Mouse (Mus musculus): ENCODE data around the gene Auts2. TPM values are rescaled to one million over a fixed set of nuclear protein-coding genes. Genes with fewer than 3 reads are reported as not detected.

The Auts2 gene
- polyA plus RNA-seq, 1 experiment from 2014 or later: 47.7 TPM

GRCm38 (mm10) chr5:132170010-132170409 is 373.1 kb downstream of the Auts2 start:
- 83% methylated on average over 8 of the region's 8 CpGs for WGBS
- Histone ChIP-seq H3K4me3 (ENCODE audit: low read depth, low read length) (no peak overlapping the region), H3K9me3 (ENCODE audit: control insufficient read depth, low read depth, low read length) (no peaks in the 10 kb centered on the region), H3K27ac (ENCODE audit: low read length) (no peak overlapping the region), H3K9ac (replicated peaks; ENCODE audit: low read depth, low read length) (no peak overlapping the region), H3K4me1 (ENCODE audit: control insufficient read depth, insufficient read depth, low read length) (no peaks in the 10 kb centered on the region), H3K27me3 (ENCODE audit: control insufficient read depth, insufficient read depth, low read length) (no peaks in the 10 kb centered on the region), H3K36me3 (ENCODE audit: control insufficient read depth, insufficient read depth, low read length) (no peaks in the 10 kb centered on the region), H3K4me2 (replicated peaks; ENCODE audit: low read depth, low read length) (no peak overlapping the region)
- ATAC-seq (ENCODE audit: insufficient number of reproducible peaks, insufficient read depth, low FRiP score, low read depth): no peak

GRCm38 (mm10) chr5:132168805-132169204 is 374.3 kb downstream of the Auts2 start:
- no peak overlapping the region for H3K4me2 ChIP-seq (replicated peaks; ENCODE audit: low read depth, low read length)
- no peak overlapping the region for H3K9ac ChIP-seq (replicated peaks; ENCODE audit: low read depth, low read length)
- no peak for ATAC-seq (ENCODE audit: insufficient number of reproducible peaks, insufficient read depth, low FRiP score, low read depth)
- no peaks in the 10 kb centered on the region for H3K9me3 ChIP-seq (ENCODE audit: control insufficient read depth, low read depth, low read length)
- H3K27ac ChIP-seq (ENCODE audit: low read length): no peak overlapping the region
- no peak overlapping the region for H3K4me3 ChIP-seq (ENCODE audit: low read depth, low read length)
- 80% methylated on average over 5 of the region's 5 CpGs for WGBS
- no peaks in the 10 kb centered on the region for H3K4me1 ChIP-seq (ENCODE audit: control insufficient read depth, insufficient read depth, low read length)
- H3K36me3 ChIP-seq (ENCODE audit: control insufficient read depth, insufficient read depth, low read length): no peaks in the 10 kb centered on the region
- H3K27me3 ChIP-seq (ENCODE audit: control insufficient read depth, insufficient read depth, low read length): no peaks in the 10 kb centered on the region

- no peak overlapping the region for H3K4me2 ChIP-seq (replicated peaks; ENCODE audit: low read depth, low read length)
- 92% methylated on average over 5 of the region's 5 CpGs for WGBS
Observed at GRCm38 (mm10) chr5:132168224-132168623, 374.9 kb downstream of the Auts2 start.

GRCm38 (mm10) chr5:132166559-132166958 is 376.6 kb downstream of the Auts2 start:
- no peak overlapping the region for H3K27ac ChIP-seq (ENCODE audit: low read length)
- ATAC-seq (ENCODE audit: insufficient number of reproducible peaks, insufficient read depth, low FRiP score, low read depth): no peak
- no peak overlapping the region for H3K4me2 ChIP-seq (replicated peaks; ENCODE audit: low read depth, low read length)
- H3K4me1 ChIP-seq (ENCODE audit: control insufficient read depth, insufficient read depth, low read length): peaks cover 8% of the 10 kb centered on the region
- H3K36me3 ChIP-seq (ENCODE audit: control insufficient read depth, insufficient read depth, low read length): no peaks in the 10 kb centered on the region
- no peaks in the 10 kb centered on the region for H3K27me3 ChIP-seq (ENCODE audit: control insufficient read depth, insufficient read depth, low read length)
- no peak overlapping the region for H3K4me3 ChIP-seq (ENCODE audit: low read depth, low read length)
- 76% methylated on average over 3 of the region's 3 CpGs for WGBS
- no peak overlapping the region for H3K9ac ChIP-seq (replicated peaks; ENCODE audit: low read depth, low read length)
- no peaks in the 10 kb centered on the region for H3K9me3 ChIP-seq (ENCODE audit: control insufficient read depth, low read depth, low read length)

More at GRCm38 (mm10) chr5:132168224-132168623, 374.9 kb downstream of the Auts2 start:
- no peaks in the 10 kb centered on the region for H3K36me3 ChIP-seq (ENCODE audit: control insufficient read depth, insufficient read depth, low read length)
- H3K27ac ChIP-seq (ENCODE audit: low read length): no peak overlapping the region
- no peak overlapping the region for H3K4me3 ChIP-seq (ENCODE audit: low read depth, low read length)
- no peaks in the 10 kb centered on the region for H3K9me3 ChIP-seq (ENCODE audit: control insufficient read depth, low read depth, low read length)
- no peak for ATAC-seq (ENCODE audit: insufficient number of reproducible peaks, insufficient read depth, low FRiP score, low read depth)
- H3K4me1 ChIP-seq (ENCODE audit: control insufficient read depth, insufficient read depth, low read length): no peaks in the 10 kb centered on the region
- no peaks in the 10 kb centered on the region for H3K27me3 ChIP-seq (ENCODE audit: control insufficient read depth, insufficient read depth, low read length)
- no peak overlapping the region for H3K9ac ChIP-seq (replicated peaks; ENCODE audit: low read depth, low read length)

- WGBS: 71% methylated on average over 10 of the region's 10 CpGs
- Histone ChIP-seq H3K36me3 (ENCODE audit: control insufficient read depth, insufficient read depth, low read length) (no peaks in the 10 kb centered on the region), H3K9ac (replicated peaks; ENCODE audit: low read depth, low read length) (no peak overlapping the region), H3K9me3 (ENCODE audit: control insufficient read depth, low read depth, low read length) (no peaks in the 10 kb centered on the region), H3K4me1 (ENCODE audit: control insufficient read depth, insufficient read depth, low read length) (peaks cover 17% of the 10 kb centered on the region), H3K27me3 (ENCODE audit: control insufficient read depth, insufficient read depth, low read length) (no peaks in the 10 kb centered on the region), H3K4me2 (replicated peaks; ENCODE audit: low read depth, low read length) (no peak overlapping the region), H3K27ac (ENCODE audit: low read length) (no peak overlapping the region), H3K4me3 (ENCODE audit: low read depth, low read length) (no peak overlapping the region)
- ATAC-seq (ENCODE audit: insufficient number of reproducible peaks, insufficient read depth, low FRiP score, low read depth): 0 out of 2 replicates have a peak, but pooled peaks have one; percentile 56
Observed at GRCm38 (mm10) chr5:132163960-132164359, 379.2 kb downstream of the Auts2 start.

GRCm38 (mm10) chr5:132162206-132162533 is 381.0 kb downstream of the Auts2 start:
- Histone ChIP-seq H3K9ac (replicated peaks; ENCODE audit: low read depth, low read length) (no peak overlapping the region), H3K27ac (ENCODE audit: low read length) (peak overlapping the region; percentile 76), H3K27me3 (ENCODE audit: control insufficient read depth, insufficient read depth, low read length) (no peaks in the 10 kb centered on the region), H3K4me3 (ENCODE audit: low read depth, low read length) (no peak overlapping the region), H3K4me2 (replicated peaks; ENCODE audit: low read depth, low read length) (no peak overlapping the region), H3K9me3 (ENCODE audit: control insufficient read depth, low read depth, low read length) (no peaks in the 10 kb centered on the region), H3K36me3 (ENCODE audit: control insufficient read depth, insufficient read depth, low read length) (no peaks in the 10 kb centered on the region), H3K4me1 (ENCODE audit: control insufficient read depth, insufficient read depth, low read length) (peaks cover 17% of the 10 kb centered on the region)
- no peak for ATAC-seq (ENCODE audit: insufficient number of reproducible peaks, insufficient read depth, low FRiP score, low read depth)
- 29% methylated on average over 4 of the region's 4 CpGs for WGBS

GRCm38 (mm10) chr5:132161338-132162205 is 381.6 kb downstream of the Auts2 start:
- WGBS: 36% methylated on average over 9 of the region's 9 CpGs
- Histone ChIP-seq H3K9me3 (ENCODE audit: control insufficient read depth, low read depth, low read length) (no peaks in the 10 kb centered on the region), H3K4me1 (ENCODE audit: control insufficient read depth, insufficient read depth, low read length) (peaks cover 17% of the 10 kb centered on the region), H3K27me3 (ENCODE audit: control insufficient read depth, insufficient read depth, low read length) (no peaks in the 10 kb centered on the region), H3K36me3 (ENCODE audit: control insufficient read depth, insufficient read depth, low read length) (no peaks in the 10 kb centered on the region), H3K4me2 (replicated peaks; ENCODE audit: low read depth, low read length) (no peak overlapping the region), H3K4me3 (ENCODE audit: low read depth, low read length) (no peak overlapping the region), H3K9ac (replicated peaks; ENCODE audit: low read depth, low read length) (no peak overlapping the region), H3K27ac (ENCODE audit: low read length) (peak overlapping the region; percentile 76)
- peak; percentile 49; the same call in 1 of the 2 replicates for ATAC-seq (ENCODE audit: insufficient number of reproducible peaks, insufficient read depth, low FRiP score, low read depth)

- no peak overlapping the region for H3K4me2 ChIP-seq (replicated peaks; ENCODE audit: low read depth, low read length)
- no peak overlapping the region for H3K4me3 ChIP-seq (ENCODE audit: low read depth, low read length)
Observed at GRCm38 (mm10) chr5:132144181-132144580, 399.0 kb downstream of the Auts2 start.

More at GRCm38 (mm10) chr5:132144181-132144580, 399.0 kb downstream of the Auts2 start:
- no peak for ATAC-seq (ENCODE audit: insufficient number of reproducible peaks, insufficient read depth, low FRiP score, low read depth)
- no peak overlapping the region for H3K9ac ChIP-seq (replicated peaks; ENCODE audit: low read depth, low read length)
- H3K4me1 ChIP-seq (ENCODE audit: control insufficient read depth, insufficient read depth, low read length): no peaks in the 10 kb centered on the region
- H3K9me3 ChIP-seq (ENCODE audit: control insufficient read depth, low read depth, low read length): no peaks in the 10 kb centered on the region
- H3K36me3 ChIP-seq (ENCODE audit: control insufficient read depth, insufficient read depth, low read length): no peaks in the 10 kb centered on the region
- H3K27ac ChIP-seq (ENCODE audit: low read length): no peak overlapping the region
- WGBS: 84% methylated on average over 4 of the region's 4 CpGs
- no peaks in the 10 kb centered on the region for H3K27me3 ChIP-seq (ENCODE audit: control insufficient read depth, insufficient read depth, low read length)

All from stomach, embryonic 14.5 days (tissue).